Mouse (Mus musculus) olfactory bulb, adult 2 months (tissue): ENCODE results near the gene Rfxap.

Experiments used
- CTCF ChIP-seq: fragments of 200-500 bp; IDR thresholded peaks from 2 replicates; pipeline ENCODE4 v1.5.1; 2012; ENCODE audit warnings: low read depth, mild to moderate bottlenecking, low read length, moderate library complexity; ENCODE audit not compliant: insufficient read depth
- POLR2A ChIP-seq: fragments of 200-500 bp; IDR thresholded peaks from 2 replicates; pipeline ENCODE4 v1.6.1; 2012; ENCODE audit warnings: mild to moderate bottlenecking, low read depth, low read length, moderate library complexity; ENCODE audit not compliant: insufficient read depth

DNA sequence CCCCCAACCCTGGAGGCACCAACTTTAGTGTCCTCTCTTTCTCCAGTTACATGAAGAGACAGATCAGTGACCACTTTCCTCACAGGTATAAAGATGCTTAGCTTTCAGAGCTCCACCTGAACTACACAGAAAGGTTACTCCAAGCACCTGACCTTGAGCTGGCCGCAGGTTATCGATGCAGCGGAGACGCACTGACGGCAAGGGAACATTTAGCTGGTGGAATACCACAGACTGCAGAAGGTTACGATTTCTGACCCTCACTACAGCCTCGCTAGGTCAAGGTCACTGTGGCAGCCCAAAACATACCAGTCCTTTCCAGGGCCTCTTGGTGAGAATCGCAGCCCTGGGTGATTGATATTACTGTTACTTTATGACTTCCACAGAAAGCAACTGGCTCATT, 3.9 kb downstream of the Rfxap start:
- no peak for TF ChIP-seq POLR2A
- no peak for TF ChIP-seq CTCF
